Mouse (Mus musculus) cerebellum, adult 8-10 months (tissue): ENCODE results near the gene Smarcc1.
"Not testable (repeated sequence)": the region's sequence is repeated elsewhere in the genome, so short reads cannot be mapped to it uniquely, and the experiment has no call there.

Experiments used
- DNase-seq: peaks from one replicate; pipeline ENCODE4 v3.0.0; 2022

Smarcc1 gene

DNA sequence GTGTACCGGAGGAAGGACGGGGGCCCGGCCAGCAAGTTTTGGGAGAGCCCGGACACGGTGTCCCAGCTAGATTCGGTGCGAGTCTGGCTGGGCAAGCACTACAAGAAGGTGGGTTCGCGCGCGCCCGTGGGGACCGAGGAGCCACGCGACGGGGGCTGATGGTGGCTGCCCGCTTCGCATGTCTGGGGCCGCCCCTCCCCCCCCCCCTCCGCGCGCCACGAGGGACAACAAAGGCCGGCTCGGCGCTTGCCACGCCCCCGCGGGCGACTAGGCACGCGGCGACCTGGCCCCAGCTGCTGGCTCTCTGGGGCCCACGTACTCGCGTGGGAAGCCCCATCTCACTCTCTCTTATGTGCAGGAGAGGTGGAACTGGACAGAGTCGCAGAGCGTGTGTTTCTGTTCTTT, 14.7 kb downstream of the Smarcc1 start:
- no peak for DNase-seq

DNA sequence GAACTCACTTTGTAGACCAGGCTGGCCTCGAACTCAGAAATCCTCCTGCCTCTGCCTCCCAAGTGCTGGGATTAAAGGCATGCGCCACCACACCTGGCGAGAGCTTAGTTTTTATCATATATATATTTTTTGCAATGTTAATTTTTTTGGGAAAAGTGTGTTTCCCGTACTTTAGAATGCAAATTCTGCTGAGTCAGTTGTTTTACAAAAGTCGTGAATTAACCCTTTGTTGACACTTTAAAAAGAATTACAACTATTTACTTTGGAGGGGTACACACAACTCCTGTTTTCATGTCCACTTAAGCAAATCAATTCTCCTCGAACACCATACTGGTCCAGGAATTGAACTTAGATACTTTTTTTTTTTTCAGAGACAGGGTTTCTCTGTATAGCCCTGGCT, 15.4 kb downstream of the Smarcc1 start:
- DNase-seq, result no peak

DNA sequence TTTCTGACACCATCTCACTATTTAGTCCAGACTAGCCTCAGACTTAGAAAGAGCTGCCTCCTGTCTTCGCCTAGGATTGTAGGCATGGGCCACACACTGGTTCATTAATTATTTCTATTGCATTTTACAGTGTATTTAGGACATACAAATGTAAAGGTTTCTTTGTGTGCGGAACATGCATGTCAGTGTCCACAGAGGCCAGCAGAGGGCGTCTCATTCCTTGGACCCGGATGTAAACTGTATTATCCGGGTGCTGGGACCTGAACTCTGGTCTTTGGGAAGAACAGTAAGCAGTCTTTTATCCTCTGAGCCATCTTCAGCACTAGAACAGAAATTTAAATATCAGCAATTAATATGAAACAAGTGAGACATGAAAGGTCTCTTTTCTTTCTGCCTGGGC, 16.7 kb downstream of the Smarcc1 start:
- DNase-seq, result no peak

GRCm38 (mm10) chr9:110139119-110139518, 21.6 kb downstream of the Smarcc1 start:
- DNase-seq, result no peak

GRCm38 (mm10) chr9:110142097-110142496, 24.6 kb downstream of the Smarcc1 start:
- no peak for DNase-seq

- DNase-seq, result no peak
Observed at GRCm38 (mm10) chr9:110148598-110148997, 31.1 kb downstream of the Smarcc1 start.

DNA sequence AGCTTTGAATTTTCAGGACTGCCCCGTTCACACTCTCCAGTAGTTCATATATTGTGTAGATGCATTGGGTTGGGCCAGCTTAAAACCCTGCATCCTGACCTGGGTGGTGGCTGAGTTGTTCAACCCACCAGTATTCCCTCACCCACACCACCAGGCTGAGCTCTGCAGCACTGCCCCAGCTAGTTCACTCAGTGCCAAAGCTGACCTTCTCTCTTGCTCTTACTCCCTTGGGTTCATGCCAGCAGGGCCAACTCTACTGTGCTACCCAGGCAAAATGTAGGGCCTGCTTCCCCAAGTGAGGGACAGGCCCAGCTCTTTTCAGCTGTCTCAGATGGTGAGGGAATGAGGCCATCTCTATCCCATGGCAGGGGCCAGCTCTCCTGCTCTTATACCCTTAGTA, 41.5 kb downstream of the Smarcc1 start:
- DNase-seq, result no peak

GRCm38 (mm10) chr9:110160486-110160885, 43.0 kb downstream of the Smarcc1 start:
- DNase-seq, result not testable (repeated sequence)

DNA sequence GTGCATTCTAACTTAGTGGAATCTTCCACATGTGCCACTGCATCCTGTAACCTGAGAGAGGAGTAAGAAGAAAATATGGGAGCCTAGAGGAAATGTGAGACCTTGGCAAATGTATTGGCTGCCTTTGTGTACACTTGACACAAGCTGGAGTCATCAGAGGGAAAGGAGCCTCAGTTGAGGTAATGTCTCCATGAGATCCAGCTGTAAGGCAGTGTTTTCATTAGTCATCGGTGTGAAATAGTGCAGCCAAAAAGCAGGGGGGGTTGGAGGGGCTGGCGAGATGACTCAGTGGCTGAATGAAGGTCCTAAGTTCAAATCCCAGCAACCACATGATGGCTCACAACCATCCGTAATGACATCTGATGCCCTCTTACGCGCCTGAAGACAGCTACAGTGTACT, 44.9 kb downstream of the Smarcc1 start:
- no peak for DNase-seq

- DNase-seq, result no peak
Observed at GRCm38 (mm10) chr9:110163071-110163470, 45.6 kb downstream of the Smarcc1 start.

DNA sequence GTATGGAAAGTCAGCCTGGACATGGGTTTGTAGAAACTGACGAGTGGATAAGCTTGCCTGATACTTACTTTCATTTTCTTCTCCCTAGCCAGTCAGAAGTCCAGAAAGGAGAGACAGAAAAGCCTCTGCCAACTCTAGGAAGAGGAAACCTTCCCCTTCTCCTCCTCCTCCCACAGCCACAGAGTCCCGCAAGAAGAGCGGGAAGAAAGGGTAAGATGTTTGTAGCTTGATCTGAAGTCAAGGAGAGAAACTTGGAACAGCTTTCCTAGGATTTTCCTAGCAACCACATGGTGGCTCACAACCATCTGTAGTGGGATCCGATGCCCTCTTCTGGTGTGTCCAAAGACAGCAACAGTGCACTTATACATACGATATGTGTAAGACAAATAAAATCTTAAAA, 53.4 kb downstream of the Smarcc1 start:
- peak; percentile 2 for DNase-seq

GRCm38 (mm10) chr9:110199870-110200269, 82.4 kb downstream of the Smarcc1 start:
- DNase-seq, result no peak

DNA sequence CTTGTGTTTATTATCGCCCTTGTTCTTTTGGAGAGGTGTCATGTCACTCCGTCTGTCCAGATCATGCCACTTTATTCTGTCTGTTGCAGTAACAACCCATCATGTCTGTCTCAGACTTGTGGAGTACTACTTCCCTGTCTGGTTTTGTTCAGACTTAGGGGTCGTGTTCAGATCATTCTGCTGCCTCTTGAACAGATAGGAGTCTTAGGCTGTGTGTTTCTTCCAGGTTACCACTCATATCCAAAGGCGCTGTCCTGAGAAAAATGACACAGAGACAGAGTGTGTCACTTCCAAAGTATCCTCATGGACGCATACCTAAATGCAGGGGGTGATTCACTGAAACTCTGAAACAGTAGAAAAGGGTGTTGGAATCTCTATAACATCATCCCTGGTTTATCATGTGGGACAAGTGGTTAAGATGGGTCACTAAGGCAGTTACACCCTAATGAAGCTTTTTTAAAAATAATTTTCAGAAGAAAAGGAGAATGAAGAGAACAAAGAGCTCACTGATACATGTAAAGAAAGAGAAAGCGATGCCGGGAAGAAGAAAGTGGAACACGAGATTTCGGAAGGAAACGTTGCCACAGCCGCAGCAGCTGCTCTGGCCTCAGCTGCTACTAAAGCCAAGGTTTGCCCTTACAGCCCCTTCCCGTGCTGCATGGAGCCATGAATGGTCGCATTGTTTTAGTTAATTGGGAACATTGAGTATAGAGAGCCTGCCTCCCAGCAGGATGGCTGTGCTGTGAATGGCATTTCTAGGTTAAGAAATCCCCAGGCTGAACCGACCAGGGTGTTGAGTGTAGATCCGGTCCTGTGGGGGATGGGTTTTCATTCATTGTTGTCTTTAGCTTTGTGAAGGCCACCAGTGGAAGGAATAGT, 88.3 kb downstream of the Smarcc1 start:
- DNase-seq, result peak; percentile 8

GRCm38 (mm10) chr9:110206437-110206836, 88.9 kb downstream of the Smarcc1 start:
- DNase-seq, result no peak

- DNase-seq, result no peak
Observed at GRCm38 (mm10) chr9:110208265-110208664, 90.8 kb downstream of the Smarcc1 start.

GRCm38 (mm10) chr9:110208967-110209366, 91.5 kb downstream of the Smarcc1 start:
- no peak for DNase-seq

- no peak for DNase-seq
Observed at GRCm38 (mm10) chr9:110224273-110224672, 106.8 kb downstream of the Smarcc1 start.

GRCm38 (mm10) chr9:110226191-110226590, 108.7 kb downstream of the Smarcc1 start:
- DNase-seq, result no peak

DNA sequence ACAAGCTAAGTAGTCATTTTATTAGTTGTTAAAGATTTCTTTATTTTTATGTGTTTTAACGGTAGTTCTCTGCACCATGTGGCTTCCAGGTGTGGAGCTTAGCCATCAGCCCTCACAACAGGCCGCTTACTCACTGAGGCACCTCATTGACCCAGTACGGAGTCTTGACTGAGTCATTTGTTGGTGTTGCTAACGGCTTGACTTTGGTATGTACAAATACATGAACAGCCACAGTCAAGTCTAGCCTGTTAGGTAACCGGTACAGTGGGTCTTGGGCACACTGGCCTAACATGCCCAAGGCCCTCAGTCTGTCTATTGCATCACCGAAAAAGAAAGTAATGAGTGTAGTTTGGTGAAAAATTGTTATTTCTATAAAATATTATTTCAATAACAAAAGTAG, 111.2 kb downstream of the Smarcc1 start:
- no peak for DNase-seq

GRCm38 (mm10) chr9:110229112-110229511, 111.6 kb downstream of the Smarcc1 start:
- DNase-seq, result no peak

DNA sequence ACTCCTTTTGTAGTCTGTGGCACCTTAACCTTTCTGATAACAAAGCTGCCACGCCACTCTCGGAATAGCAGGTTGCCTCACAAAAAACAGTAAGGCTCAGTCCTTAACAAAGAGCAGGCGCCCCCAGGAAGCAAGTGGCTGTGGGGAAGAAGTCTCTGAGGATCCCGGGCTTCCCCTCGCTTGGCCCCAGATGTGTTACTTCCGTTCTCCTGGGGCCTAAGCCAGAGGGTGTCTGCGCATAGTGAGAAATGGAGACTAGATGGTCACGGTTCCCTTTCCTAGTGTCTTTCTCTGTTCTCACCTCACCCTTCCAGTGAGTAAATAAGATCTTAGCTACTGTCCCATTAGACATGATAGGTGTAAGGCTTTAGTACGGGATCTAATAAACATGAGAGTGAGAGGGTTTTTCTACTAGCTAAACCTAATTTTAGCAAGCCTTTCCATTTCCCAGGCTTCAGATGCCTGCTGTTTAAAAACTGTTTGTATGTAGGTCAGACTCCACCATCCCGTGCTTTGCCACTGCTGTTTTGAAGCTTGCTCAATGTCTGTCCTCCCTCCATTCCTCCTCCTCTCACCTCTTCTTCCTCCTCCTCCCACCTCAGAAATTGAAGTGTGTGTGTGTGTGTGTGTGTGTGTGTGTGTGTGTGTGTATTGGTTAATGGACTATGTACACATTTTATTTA, 112.2 kb downstream of the Smarcc1 start:
- DNase-seq, result peak; percentile 46

GRCm38 (mm10) chr9:110230395-110231071, 113.0 kb downstream of the Smarcc1 start:
- DNase-seq, result peak; percentile 78

DNA sequence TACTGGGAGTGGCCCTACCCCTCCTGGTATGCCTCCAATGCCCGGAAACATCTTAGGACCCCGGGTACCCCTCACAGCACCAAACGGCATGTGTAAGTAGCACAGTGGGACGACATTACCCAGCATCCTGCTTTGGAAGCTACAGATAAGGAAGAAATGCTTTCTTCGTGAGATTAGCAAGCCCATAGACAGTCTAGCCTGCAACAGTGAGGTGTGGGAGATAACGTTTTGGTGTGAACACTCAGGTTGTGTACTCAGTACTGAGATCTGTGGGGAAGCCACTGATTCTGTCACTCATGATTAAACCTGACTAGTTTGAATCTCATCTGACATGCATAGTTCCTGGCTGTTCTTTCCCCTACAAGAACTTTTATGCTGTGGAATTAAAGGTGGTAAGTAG, 117.5 kb downstream of the Smarcc1 start:
- DNase-seq, result no peak
